Mouse (Mus musculus) lung, adult 2 months (tissue): ENCODE results near the gene Usp50. TPM values are rescaled to one million over a fixed set of nuclear protein-coding genes. Genes with fewer than 3 reads are reported as not detected.
A peak's percentile ranks its signal among the peaks of the same experiment; 100 is the strongest.

Experiments
- DNase-seq: peaks from one replicate; pipeline ENCODE4 v3.0.0; 2022
- H3K4me1 ChIP-seq: fragments of 200-500 bp; 2 replicates; pipeline ENCODE4 v1.6.1; 2011; ENCODE audit warnings: low read length; ENCODE audit not compliant: control insufficient read depth, insufficient read depth
- H3K4me3 ChIP-seq: fragments of 200-500 bp; replicated peaks from 2 replicates; pipeline ENCODE3; 2011; ENCODE audit warnings: low read depth, mild to moderate bottlenecking, control low read depth, low read length; ENCODE audit errors: extremely low read depth
- CTCF ChIP-seq: fragments of 200-500 bp; IDR thresholded peaks from 2 replicates; pipeline ENCODE4 v1.5.1; 2011; ENCODE audit warnings: mild to moderate bottlenecking, low read length, control low read depth; ENCODE audit not compliant: insufficient read depth
- POLR2A ChIP-seq: fragments of 200-500 bp; IDR thresholded peaks from 2 replicates; pipeline ENCODE4 v1.6.1; 2011; ENCODE audit warnings: low read depth, mild to moderate bottlenecking, control low read depth, low read length, borderline replicate concordance; ENCODE audit errors: extremely low read depth
- WGBS: fragments of 180-500 bp; shearing (Covaris S2); methylation state at CpG from one replicate; pipeline ENCODE4 v1.1.7; 2018; 5-methylcytosine and 5-hydroxymethylcytosine counted together
- polyA plus RNA-seq: library from polyadenylated mRNA; depleted of rRNA; stranded (reverse); fragments of >200 nt; gene quantifications from 2 replicates; pipeline ENCODE4 v1.2.3, GENCODE M21; 2012; rRNA removed

The Usp50 gene
- polyA plus RNA-seq, 1 experiment: 0.84 TPM

DNA sequence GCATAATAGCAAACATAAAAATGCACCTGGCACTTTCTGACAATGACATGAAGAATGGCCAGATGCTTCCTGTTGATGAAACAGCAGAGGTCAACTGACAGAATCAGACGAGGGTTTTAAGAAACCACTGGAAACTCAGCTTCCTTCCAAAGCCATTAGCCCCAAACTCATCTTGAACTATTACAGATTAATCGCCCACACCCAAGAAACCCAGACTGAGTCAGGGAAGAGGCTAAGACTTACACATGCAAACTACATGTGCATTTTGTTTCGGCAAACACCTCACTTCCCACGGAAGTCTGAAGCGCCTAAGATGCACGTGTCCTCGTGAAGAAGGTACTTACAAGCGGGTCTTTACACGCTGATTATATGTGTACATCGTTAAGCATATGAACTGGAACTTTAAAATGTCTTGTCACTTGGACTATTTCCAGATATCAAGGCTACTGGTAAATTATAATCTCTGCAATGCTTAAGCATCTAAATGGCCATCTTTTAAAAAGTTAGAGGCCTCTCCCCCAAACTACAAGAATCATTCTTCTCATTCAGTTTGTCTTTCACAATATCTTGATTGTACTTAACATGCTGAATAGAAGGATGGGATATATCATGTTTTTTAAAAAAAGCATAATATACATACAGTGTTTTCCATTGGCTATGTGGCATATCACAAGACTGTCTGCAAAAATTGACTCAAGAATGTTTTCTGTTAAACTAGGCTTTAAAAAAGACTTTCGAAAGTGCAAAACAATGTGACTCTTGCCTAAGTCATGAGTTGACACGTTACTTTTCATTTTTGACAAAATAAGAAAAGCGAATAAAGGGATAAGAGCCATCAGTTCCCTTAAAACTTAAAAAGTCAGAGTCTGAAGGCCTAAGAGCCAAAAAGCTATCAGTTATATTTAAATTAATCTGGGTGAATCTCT, 109.7 kb downstream of the Usp50 start:
- 17% methylated on average over 13 of the region's 13 CpGs for WGBS
- peak overlapping the region; percentile 43 for H3K4me3 ChIP-seq
- no peak for TF ChIP-seq POLR2A
- no peak for TF ChIP-seq CTCF
- DNase-seq: no peak
- H3K4me1 ChIP-seq: peaks cover 5% of the 10 kb centered on the region

DNA sequence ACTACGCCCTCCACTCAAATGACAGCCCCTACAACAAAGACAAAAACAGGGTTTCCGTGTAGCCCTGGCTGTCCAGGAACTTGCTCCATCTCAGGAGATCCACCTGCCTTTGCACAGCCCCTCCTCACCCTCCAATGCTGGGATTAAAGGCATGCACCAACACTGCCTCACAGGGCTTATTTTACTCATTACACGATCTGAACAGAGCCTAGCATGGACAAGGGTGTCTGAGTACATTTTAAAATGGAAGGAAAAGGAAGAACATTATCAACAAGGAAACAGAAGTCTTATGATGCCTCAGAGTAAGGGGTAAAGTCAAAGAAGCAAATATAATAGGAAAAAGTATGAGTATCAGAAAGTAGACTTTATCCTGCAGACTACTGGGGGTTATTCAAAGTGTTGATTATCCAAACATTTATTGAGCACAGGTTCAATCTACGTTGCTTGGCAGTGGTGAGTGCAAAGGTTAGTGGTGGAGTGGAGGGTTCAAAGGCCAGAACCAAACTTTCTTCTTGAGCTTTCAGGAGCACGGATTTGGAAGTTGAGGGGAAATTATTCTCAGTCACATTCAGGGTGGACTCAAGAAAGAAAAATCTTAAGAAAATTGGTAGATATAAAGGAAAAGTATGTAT, 114.5 kb downstream of the Usp50 start:
- WGBS: 74% methylated on average over 5 of the region's 5 CpGs
- TF ChIP-seq POLR2A (no peak), CTCF (no peak)
- Histone ChIP-seq H3K4me1 (no peaks in the 10 kb centered on the region; the same call in none of the 2 replicates), H3K4me3 (no peak overlapping the region)
- DNase-seq: no peak

DNA sequence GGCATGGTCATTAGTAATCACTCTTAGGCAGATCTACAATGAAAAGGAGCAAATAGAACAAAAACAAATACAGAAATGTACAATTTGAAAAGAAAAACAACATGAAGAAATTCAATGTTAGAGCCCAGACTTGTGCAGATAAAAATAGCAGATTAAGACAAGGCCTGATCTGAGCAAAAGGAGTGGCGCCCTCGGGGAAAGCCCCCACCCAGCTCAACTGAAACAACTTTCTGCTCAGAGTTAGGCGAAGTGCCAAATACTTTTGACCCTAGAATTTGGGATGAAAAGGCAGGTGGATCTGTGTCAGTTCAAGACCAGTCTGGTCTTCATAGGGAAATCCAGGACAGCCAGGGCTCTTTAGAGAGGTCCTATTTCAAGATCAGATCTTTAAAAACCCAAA, 117.3 kb downstream of the Usp50 start:
- no peak for DNase-seq
- no peak overlapping the region for H3K4me3 ChIP-seq
- no peak for TF ChIP-seq CTCF
- no peak for TF ChIP-seq POLR2A
- 69% methylated on average over 3 of the region's 3 CpGs for WGBS
- H3K4me1 ChIP-seq: no peaks in the 10 kb centered on the region

DNA sequence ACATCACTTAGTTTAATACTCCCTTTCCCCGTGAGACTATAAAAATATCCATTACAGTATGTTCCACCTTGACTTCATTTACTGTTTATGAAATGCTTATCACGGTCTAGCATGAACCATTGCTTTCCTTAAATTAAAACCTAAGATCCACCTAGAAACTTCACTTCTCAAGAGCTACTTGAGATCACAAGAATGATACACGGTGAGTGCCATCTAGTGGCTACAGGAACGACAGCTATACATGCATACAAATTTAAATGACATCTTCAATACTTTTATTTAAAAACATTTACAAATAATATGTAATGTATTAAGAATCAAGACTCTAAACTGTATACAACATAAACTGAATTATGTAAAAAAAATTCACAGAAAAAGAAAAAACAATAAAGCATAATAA, 119.8 kb downstream of the Usp50 start:
- TF ChIP-seq POLR2A: no peak
- peak; percentile 25; the same call in 1 of the 2 replicates for TF ChIP-seq CTCF
- no peaks in the 10 kb centered on the region for H3K4me1 ChIP-seq
- 32% methylated on average over 4 of the region's 4 CpGs for WGBS
- H3K4me3 ChIP-seq: no peak overlapping the region
- no peak for DNase-seq

Other genes with a start within 250 kb of the Usp50 start
- 2.4 and 2.7 TPM in 2 replicates for gene Slc27a2, start 231.1 kb downstream of the Usp50 start, polyA plus RNA-seq
- gene Hdc, start 164.2 kb downstream of the Usp50 start, polyA plus RNA-seq: 59.1 and 75.3 TPM in 2 replicates
- gene Gabpb1, start 107.1 kb downstream of the Usp50 start, polyA plus RNA-seq: 7.1 and 11.6 TPM in 2 replicates
- 22.9 and 23.9 TPM in 2 replicates for gene Usp8, start 76.1 kb downstream of the Usp50 start, polyA plus RNA-seq
- 4.5 and 7.2 TPM in 2 replicates for gene Trpm7, start 92.8 kb upstream of the Usp50 start, polyA plus RNA-seq
- gene Sppl2a, start 149.8 kb upstream of the Usp50 start, polyA plus RNA-seq: 13.1 and 23.0 TPM in 2 replicates
- gene Ap4e1, start 225.2 kb upstream of the Usp50 start, polyA plus RNA-seq: 2.8 and 3.8 TPM in 2 replicates